Mouse (Mus musculus) heart, embryonic 15.5 days (tissue): ENCODE data around the gene BC030870. TPM values are rescaled to one million over a fixed set of nuclear protein-coding genes. Genes with fewer than 3 reads are reported as not detected.
"Not testable (repeated sequence)": the region's sequence is repeated elsewhere in the genome, so short reads cannot be mapped to it uniquely, and the experiment has no call there.

Experiments
- ATAC-seq: fragments of 200-750 bp; cut with Nextera tagmentation; replicated peaks from 2 replicates; pipeline ENCODE4 v1.8.0; 2017; ENCODE audit warnings: low read depth, moderate TSS enrichment; ENCODE audit not compliant: insufficient number of reproducible peaks, insufficient read depth, low FRiP score
- H3K27ac ChIP-seq: fragments of 300-500 bp; sonication (generic); 2 replicates; pipeline ENCODE4 v1.5.1; 2015; ENCODE audit warnings: mild to moderate bottlenecking, inconsistent platforms
- H3K27me3 ChIP-seq: fragments of 300-500 bp; sonication (generic); 2 replicates; pipeline ENCODE4 v1.6.1; 2015; ENCODE audit warnings: inconsistent platforms
- H3K36me3 ChIP-seq: fragments of 300-500 bp; sonication (generic); 2 replicates; pipeline ENCODE4 v1.6.1; 2015; ENCODE audit warnings: mild to moderate bottlenecking, inconsistent platforms
- H3K4me1 ChIP-seq: fragments of 300-500 bp; sonication (generic); replicated peaks from 2 replicates; pipeline ENCODE4 v1.6.1; 2015; ENCODE audit warnings: inconsistent platforms
- H3K4me2 ChIP-seq: fragments of 300-500 bp; sonication (generic); 2 replicates; pipeline ENCODE4 v1.6.1; 2015; ENCODE audit warnings: inconsistent platforms, mild to moderate bottlenecking, moderate library complexity
- H3K4me3 ChIP-seq: fragments of 300-500 bp; sonication (generic); 2 replicates; pipeline ENCODE4 v1.5.1; 2015; ENCODE audit warnings: mild to moderate bottlenecking, inconsistent platforms
- H3K9ac ChIP-seq: fragments of 300-500 bp; sonication (generic); 2 replicates; pipeline ENCODE4 v1.6.1; 2015; ENCODE audit warnings: mild to moderate bottlenecking, inconsistent platforms
- H3K9me3 ChIP-seq: fragments of 300-500 bp; sonication (generic); replicated peaks from 2 replicates; pipeline ENCODE4 v1.6.1; 2016; ENCODE audit warnings: inconsistent platforms
- WGBS: fragments of 180-500 bp; shearing (Covaris S2); methylation state at CpG from one replicate; pipeline ENCODE4 v1.1.7; 2015; ENCODE audit warnings: mixed read lengths; 5-methylcytosine and 5-hydroxymethylcytosine counted together
- polyA plus RNA-seq: library from polyadenylated mRNA; unstranded; fragments of >200 nt; fragmentation: Nextera tagmentation; extraction: Ambion mirVana; gene quantifications from 2 replicates; pipeline ENCODE4 v1.2.1, GENCODE M21; 2015

The BC030870 gene
- 0.36 TPM in 1 of 2 replicates, not detected in the other for polyA plus RNA-seq

DNA sequence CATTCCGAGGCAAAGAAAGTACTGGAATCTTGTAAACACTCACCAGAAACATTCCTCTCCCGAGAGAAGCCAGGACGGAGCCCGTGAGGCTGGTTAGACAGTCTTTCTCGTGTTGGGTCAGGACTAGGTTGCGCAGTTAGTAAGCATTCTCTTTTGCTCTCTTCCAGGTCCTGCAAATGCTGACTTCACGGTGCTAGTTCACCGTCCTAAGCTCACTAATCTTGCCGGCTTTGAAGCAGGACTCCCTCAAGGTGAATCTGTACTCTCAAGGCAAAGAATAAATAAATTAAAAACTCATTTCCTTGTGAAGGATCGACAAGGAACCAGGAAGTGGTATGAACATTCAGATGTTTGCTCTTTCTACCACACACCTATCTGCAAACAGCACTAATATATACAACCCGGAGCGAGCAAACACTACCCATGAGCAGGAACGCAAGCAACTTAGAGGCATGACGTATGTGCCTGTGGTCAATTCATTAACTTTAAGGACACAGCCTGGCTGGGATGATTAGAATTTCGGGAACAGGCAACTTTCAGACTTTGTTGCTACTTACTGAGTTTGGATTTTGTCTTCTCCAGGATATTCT lies at the start of gene BC030870:
Gene BC030870 (minus strand): TSS at position 365 of the 590 bp plus-strand sequence.
- WGBS, result 72% methylated on average over 15 of the region's 15 CpGs
- Histone ChIP-seq H3K9ac (no peak within 1 kb of the TSS), H3K36me3 (no peaks in the 10 kb centered on the region), H3K27me3 (no peaks in the 10 kb centered on the region), H3K9me3 (no peaks in the 10 kb centered on the region), H3K4me2 (no peak within 1 kb of the TSS), H3K27ac (no peak within 1 kb of the TSS), H3K4me3 (no peak within 1 kb of the TSS), H3K4me1 (no peaks in the 10 kb centered on the region)
- no peak for ATAC-seq

- H3K4me2 ChIP-seq, result no peak overlapping the region
- H3K27me3 ChIP-seq, result no peaks in the 10 kb centered on the region
- WGBS, result 60% methylated on average over 3 of the region's 3 CpGs
Observed at GRCm38 (mm10) chr8:65174746-65175476, 45.5 kb upstream of the BC030870 start.

DNA sequence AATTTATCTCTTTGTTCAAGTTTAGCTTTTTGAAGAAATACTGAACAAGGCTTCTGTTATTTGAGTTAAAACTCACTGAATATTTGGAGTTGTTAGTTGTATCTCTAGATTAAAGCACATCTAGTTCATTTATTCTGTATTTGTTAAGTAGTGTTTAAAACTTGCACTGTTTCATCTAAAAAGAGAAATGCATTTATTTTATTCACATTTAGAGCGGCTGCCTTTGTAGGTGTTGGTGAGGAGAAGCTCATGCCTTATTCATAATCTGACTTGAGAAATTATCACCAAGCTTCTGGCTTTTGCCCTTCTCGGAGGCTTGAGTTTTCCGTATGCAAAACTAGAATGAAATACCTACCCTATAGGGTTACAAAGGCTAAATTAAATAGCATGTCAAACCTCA lies 39.8 kb upstream of the BC030870 start:
- H3K4me1 ChIP-seq, result no peaks in the 10 kb centered on the region
- H3K27ac ChIP-seq, result no peak overlapping the region
- H3K9ac ChIP-seq, result no peak overlapping the region
- no peak overlapping the region for H3K4me3 ChIP-seq
- no peak overlapping the region for H3K4me2 ChIP-seq
- ATAC-seq, result no peak
- no peaks in the 10 kb centered on the region for H3K9me3 ChIP-seq
- WGBS, result 76% methylated on average over 3 of the region's 3 CpGs
- H3K27me3 ChIP-seq, result no peaks in the 10 kb centered on the region
- H3K36me3 ChIP-seq, result no peaks in the 10 kb centered on the region

More at GRCm38 (mm10) chr8:65174746-65175476, 45.5 kb upstream of the BC030870 start:
- H3K4me1 ChIP-seq, result no peaks in the 10 kb centered on the region
- ATAC-seq, result no peak
- H3K9me3 ChIP-seq, result no peaks in the 10 kb centered on the region
- no peak overlapping the region for H3K27ac ChIP-seq
- H3K9ac ChIP-seq, result no peak overlapping the region
- H3K36me3 ChIP-seq, result no peaks in the 10 kb centered on the region
- H3K4me3 ChIP-seq, result no peak overlapping the region

DNA sequence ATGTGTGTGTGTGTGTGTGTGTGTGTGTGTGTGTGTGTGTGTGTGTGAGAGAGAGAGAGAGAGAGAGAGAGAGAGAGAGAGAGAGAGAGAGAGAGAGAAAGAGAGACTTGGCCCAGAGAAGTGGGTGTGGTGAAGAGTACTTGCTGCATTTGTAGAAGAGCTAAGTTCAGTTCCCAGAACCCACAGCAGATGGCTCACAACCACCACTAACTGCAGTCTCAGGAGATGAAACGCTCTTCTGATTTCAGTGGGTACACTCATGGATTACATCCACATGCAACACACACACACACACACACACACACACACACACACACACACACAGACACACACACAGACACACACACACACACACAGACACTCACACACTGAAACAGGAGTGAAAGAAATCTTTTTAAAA lies 31.3 kb upstream of the BC030870 start:
- 36% methylated on average over 1 of the region's 1 CpGs for WGBS
- not testable (repeated sequence) for H3K4me1 ChIP-seq, H3K36me3 ChIP-seq, H3K27ac ChIP-seq, ATAC-seq, H3K9me3 ChIP-seq, H3K4me2 ChIP-seq, H3K9ac ChIP-seq, H3K27me3 ChIP-seq, H3K4me3 ChIP-seq

DNA sequence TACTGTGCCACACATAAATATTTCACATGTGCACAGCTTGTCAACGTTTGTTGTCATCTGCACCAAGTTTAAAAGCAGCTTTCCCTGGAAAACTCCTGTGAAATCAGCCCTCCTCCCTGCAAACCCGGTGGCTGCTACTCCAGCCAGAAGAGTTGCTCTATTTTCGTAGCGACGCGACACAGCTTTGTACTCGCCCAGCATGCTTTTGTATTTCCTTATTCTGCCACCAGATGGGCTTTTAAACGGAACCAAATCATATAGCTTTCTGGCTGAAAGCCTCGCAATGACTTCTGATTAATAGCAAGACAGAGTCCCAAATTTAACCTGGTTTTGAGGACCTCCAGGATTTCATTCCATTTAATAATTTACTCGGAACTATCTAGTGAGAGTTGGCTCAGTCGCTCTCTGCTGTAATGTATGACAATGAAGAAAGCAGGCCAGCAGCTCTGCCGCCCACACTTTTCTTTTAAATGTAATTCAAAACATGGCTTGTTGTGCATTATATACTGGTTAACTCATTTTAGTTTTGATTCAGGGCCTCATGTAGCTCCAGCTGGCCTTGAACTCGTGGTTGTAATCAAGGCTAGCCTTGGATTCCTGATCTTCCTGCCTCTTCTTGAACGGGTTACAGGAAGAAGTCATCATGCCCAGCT lies 29.9 kb upstream of the BC030870 start:
- Histone ChIP-seq H3K4me1 (no peaks in the 10 kb centered on the region), H3K27me3 (no peaks in the 10 kb centered on the region), H3K4me2 (no peak overlapping the region), H3K4me3 (no peak overlapping the region), H3K36me3 (no peaks in the 10 kb centered on the region), H3K9ac (no peak overlapping the region), H3K27ac (no peak overlapping the region), H3K9me3 (no peaks in the 10 kb centered on the region)
- no peak for ATAC-seq
- WGBS, result 57% methylated on average over 14 of the region's 14 CpGs

DNA sequence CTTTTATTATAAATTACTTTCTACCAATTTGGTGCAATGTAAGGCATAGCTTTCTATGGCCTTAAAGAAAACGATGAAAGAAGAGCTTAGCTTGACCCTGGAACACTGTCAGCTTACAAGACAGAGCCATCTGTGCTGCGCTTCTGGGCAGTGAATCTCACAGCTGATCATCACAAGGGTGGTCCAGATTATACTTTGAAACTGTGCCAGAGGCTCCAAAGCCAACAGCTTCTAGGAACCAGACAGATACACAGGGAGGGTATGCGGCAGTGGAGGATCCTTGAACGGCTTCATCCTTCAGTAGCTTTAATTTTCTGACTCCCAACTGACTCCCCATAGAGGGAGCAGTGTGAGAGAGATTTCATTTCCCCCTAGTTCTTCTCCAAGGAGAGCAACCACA lies 28.5 kb upstream of the BC030870 start:
- ATAC-seq, result no peak
- H3K4me3 ChIP-seq, result no peak overlapping the region
- no peak overlapping the region for H3K9ac ChIP-seq
- no peaks in the 10 kb centered on the region for H3K4me1 ChIP-seq
- no peak overlapping the region for H3K27ac ChIP-seq
- WGBS, result 78% methylated on average over 4 of the region's 4 CpGs
- no peak overlapping the region for H3K4me2 ChIP-seq
- no peaks in the 10 kb centered on the region for H3K9me3 ChIP-seq
- H3K27me3 ChIP-seq, result no peaks in the 10 kb centered on the region
- H3K36me3 ChIP-seq, result no peaks in the 10 kb centered on the region

- no peaks in the 10 kb centered on the region for H3K4me1 ChIP-seq
- no peak overlapping the region for H3K4me2 ChIP-seq
- H3K4me3 ChIP-seq, result no peak overlapping the region
- no peak overlapping the region for H3K27ac ChIP-seq
- no peak for ATAC-seq
- H3K9me3 ChIP-seq, result no peaks in the 10 kb centered on the region
- H3K27me3 ChIP-seq, result no peaks in the 10 kb centered on the region
- no peak overlapping the region for H3K9ac ChIP-seq
- 56% methylated on average over 3 of the region's 3 CpGs for WGBS
- H3K36me3 ChIP-seq, result no peaks in the 10 kb centered on the region
Observed at GRCm38 (mm10) chr8:65138830-65139466, 9.6 kb upstream of the BC030870 start.

GRCm38 (mm10) chr8:65126454-65126853 lies 2.9 kb downstream of the BC030870 start:
- no peak for ATAC-seq
- Histone ChIP-seq H3K27ac (no peak overlapping the region), H3K9ac (no peak overlapping the region), H3K4me3 (no peak overlapping the region), H3K36me3 (no peaks in the 10 kb centered on the region), H3K27me3 (no peaks in the 10 kb centered on the region), H3K4me1 (no peaks in the 10 kb centered on the region), H3K4me2 (no peak overlapping the region), H3K9me3 (no peaks in the 10 kb centered on the region)
- 76% methylated on average over 3 of the region's 3 CpGs for WGBS

GRCm38 (mm10) chr8:65126014-65126413 lies 3.3 kb downstream of the BC030870 start:
- Histone ChIP-seq H3K36me3 (no peaks in the 10 kb centered on the region), H3K9ac (no peak overlapping the region), H3K4me3 (no peak overlapping the region), H3K9me3 (no peaks in the 10 kb centered on the region), H3K4me1 (no peaks in the 10 kb centered on the region), H3K27me3 (no peaks in the 10 kb centered on the region), H3K27ac (no peak overlapping the region), H3K4me2 (no peak overlapping the region)
- ATAC-seq, result no peak
- 65% methylated on average over 1 of the region's 1 CpGs for WGBS

DNA sequence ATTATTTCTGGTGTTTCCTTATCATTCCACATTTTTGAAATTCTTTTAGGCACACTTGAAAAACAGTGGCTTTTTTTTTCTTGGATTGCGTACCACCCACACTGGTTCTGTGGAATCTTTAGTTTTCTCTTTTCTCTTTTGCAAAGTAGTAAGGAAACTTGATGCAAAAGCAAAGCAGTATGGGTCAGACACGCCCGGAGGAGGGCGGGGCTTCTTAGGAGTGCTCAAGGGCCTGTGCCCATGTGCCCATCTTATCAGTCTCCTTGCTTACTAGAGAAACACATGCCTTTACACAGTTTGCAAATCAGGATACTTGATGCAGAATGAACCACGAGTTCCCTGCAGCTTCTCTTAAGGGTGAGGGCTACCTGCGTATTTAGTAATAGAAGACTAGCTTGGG lies 17.3 kb downstream of the BC030870 start:
- Histone ChIP-seq H3K27me3 (no peaks in the 10 kb centered on the region), H3K4me1 (no peaks in the 10 kb centered on the region), H3K4me2 (no peak overlapping the region), H3K27ac (no peak overlapping the region), H3K9me3 (no peaks in the 10 kb centered on the region), H3K4me3 (no peak overlapping the region), H3K9ac (no peak overlapping the region), H3K36me3 (no peaks in the 10 kb centered on the region)
- no peak for ATAC-seq
- 58% methylated on average over 6 of the region's 6 CpGs for WGBS

- whole genome bisulfite sequencing, result 35% methylated on average over 5 of the region's 5 CpGs
- H3K4me1 ChIP-seq, result no peaks in the 10 kb centered on the region
- ATAC-seq, result no peak
- no peak overlapping the region for H3K4me3 ChIP-seq
- H3K36me3 ChIP-seq, result no peaks in the 10 kb centered on the region
- no peaks in the 10 kb centered on the region for H3K27me3 ChIP-seq
- H3K4me2 ChIP-seq, result no peak overlapping the region
- H3K27ac ChIP-seq, result no peak overlapping the region
- H3K9ac ChIP-seq, result no peak overlapping the region
- H3K9me3 ChIP-seq, result no peaks in the 10 kb centered on the region
Observed at GRCm38 (mm10) chr8:65110285-65110691, 19.1 kb downstream of the BC030870 start.
